Mouse (Mus musculus) skeletal muscle tissue, adult 2 months (tissue): ENCODE data around the gene Adh5.
A peak's percentile ranks its signal among the peaks of the same experiment; 100 is the strongest.

Experiments used
- DNase-seq: peaks from one replicate; pipeline ENCODE4 v3.0.0-alpha.2; 2012; ENCODE audit warnings: low read depth, low spot score

Gene Adh5

DNA sequence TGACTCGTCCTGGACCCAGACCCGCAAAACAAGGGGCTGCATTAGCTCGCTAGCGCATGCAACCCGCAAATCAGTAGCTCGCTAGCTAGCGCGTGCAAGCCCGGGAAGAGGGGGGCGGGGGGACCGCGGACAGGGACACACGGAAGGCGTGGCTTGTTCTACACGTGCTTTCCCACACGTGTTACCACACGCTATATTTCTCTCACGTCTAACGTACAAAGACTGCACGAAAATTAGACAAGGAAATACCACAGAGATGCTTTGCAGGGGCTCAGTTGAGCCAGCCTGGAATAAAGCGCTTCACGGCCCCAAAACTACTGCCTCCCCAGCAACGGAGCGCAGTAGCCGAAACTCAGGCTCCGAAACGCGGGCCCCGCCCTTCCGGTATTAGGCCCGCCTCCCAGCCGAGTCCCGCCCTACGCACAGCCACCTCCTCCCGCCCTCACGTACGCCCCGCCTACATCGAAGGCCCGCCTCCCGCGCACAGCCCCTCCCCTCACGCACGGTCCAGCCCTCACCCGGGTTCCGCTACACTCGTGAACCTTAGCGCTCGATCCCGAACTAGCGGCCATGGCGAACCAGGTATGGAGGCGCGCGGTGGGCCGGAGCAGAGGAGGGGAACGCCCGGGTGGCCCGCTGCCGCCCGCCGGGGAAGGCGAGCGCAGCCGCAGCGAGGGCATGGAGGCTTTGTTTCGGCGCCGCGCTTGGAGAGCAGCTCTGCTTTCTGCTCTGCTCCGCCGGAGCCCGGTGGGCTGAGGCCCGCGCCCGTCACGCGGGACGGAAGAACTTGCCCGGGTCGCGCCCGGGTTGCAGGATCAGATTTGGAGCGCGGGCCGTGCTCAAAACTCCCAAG, at the start of gene Adh5:
Gene Adh5, plus strand, starts transcription at position 482 of the 853 bp plus-strand sequence.
- peak; percentile 91 for DNase-seq

DNA sequence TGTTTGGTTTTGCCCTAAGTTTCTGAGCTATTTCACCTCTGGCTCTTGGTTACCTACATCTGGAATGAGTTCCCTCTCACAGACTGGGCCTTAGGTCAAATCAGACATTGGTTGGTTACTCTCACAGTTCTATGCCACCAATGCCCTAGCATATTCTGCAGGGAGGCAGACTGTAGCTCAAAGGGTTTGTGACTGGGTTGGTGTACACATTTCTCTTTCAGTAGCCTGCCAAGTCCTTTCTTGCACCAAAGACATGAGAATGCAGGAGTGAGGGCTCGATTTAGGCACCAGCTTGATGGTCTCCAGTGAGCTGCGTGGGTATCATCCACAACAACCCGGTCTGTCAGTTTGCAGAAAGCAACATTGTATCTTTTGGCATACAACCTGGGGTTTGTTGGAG, 38.0 kb upstream of the Adh5 start:
- DNase-seq, result no peak

DNA sequence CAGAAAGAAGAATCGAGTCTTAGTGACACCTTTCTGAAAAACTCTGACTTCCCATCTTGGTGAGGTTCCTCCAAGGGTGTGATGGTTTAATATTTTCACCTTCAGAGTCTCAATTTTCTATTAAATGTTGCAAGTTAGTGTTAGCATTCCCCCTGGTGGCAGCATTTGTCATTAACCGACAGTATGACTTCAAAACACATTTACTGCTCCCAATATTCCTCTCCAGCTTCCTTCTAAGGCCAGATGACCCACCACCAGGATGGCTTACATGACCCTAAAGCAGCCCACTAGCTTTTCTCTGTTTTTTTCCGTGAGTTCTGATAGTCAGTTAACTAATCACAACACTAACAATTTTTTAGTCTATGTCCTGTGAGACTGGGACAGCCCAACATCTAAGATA, 37.6 kb upstream of the Adh5 start:
- DNase-seq, result peak; percentile 12

DNA sequence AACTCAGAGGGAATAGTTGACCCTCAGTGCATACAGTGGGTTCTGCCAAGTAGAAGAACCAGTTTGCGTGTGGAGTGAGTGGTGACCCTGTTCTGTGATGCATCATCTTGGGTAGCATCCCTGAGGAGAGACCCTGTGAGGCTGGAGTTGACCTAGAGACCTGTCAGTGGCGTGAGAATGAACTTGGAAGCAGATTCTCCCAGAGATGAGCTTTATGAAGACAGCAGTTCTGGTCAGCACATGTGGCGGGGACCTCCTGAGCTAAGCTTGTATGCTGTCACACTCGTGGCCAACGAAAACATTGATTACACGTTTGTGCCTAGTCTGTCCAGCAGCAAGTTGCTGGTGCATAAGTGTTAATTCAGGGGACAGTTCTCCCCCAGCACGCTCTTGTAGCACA, 37.1 kb upstream of the Adh5 start:
- DNase-seq, result no peak

DNA sequence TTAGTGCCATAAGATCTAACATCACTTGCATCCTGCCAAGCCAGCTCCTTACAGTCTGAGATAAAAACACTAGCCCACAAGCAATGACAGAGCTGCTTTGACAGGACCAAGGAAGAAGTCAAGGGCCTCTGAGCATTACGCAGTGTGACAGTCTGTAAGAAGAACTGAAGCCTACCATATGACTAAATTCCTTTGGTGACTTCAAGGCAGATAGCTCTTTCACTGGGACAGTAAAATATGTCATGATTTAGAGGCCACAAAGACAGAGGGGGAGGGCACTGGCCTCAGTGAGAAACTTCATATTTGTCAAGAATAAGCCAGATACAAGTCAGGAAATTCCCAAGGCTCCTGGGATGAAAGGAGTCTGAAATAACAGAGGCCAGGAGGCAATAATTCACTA, 35.0 kb upstream of the Adh5 start:
- no peak for DNase-seq

DNA sequence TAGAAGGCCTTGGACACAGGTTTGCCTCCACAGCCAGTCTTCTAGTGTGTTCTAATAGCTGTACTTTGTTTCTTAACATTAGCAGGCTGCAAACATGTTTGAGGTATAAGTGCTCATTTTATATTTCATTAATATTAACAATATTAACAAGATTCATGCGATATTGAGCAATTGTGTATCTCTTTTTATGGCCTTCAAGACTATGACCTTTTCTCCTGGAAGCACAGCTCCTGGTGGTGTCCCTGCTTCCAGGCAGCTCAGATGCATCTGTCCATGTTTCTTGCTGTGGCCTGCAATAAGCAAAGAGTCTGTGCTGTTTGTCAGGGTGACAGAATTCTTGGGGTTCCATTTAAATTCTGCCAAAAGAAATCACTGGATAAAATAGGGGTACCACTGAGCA, 33.3 kb upstream of the Adh5 start:
- DNase-seq, result no peak

DNA sequence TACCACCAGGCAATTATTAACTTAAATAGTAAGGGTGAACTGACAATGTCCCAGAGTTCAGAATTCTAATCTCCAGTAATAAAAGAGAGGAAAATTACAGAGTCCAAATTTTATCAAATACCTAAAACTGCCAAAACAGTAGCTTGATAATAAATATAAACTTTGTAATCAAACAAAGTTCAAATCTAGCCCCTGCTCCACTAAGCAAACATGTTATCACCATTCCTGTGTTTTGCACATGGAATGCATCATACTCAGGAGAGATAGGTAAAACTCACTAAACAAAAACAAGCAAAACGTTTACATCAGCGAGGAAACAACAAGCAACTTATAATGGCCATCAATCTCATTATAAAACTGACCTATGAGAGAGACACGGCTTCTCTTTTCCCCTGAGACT, 32.7 kb upstream of the Adh5 start:
- no peak for DNase-seq

DNA sequence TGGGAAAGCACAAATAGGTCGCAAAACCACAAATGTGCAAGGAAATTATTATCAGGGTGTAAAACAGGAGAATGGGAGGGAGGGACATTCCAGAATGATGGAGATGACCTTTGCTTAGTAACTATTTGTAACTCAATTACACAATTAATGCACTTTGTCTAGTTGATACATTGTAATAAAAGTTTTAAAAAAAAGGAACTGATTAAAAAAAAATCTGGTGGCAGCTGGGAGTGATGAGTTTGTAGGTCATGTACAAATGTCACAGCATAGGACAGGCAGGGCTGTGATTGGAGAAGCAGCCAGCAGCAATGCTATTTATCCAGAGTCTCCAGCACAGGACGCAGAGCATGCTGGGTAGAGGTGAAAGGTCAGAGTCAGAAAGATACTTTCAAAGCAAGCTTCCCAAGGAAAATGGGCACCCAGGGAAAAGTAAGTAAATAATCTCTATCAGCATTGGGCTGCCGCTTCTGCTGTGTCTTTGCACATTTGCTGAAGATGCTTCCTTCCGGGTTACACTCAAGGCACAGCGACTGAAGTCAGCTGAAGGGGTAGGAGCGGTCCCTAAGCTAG, 27.7 kb upstream of the Adh5 start, which contains the start of gene Adh4:
Gene Adh4, plus strand, starts transcription at position 346 of the 570 bp plus-strand sequence.
- no peak for DNase-seq

DNA sequence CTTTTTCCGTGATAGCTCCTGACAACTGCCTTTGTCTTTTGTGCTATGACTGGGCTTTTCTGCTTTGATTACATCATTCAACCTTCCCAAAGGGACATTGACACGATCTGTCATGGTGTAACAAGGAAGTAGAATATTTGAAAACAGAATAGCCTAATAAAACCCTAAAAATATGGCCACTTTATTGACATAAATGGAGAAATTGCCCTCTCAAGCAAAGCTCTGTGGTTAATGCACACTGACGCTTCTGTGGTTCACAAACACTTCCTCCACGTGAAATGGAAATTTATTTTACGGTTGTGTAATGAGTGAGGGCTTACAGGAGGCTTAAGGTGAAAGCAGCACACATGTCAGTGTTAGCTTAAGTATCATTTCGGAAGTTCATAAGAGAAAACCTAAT, 23.5 kb upstream of the Adh5 start:
- no peak for DNase-seq

DNA sequence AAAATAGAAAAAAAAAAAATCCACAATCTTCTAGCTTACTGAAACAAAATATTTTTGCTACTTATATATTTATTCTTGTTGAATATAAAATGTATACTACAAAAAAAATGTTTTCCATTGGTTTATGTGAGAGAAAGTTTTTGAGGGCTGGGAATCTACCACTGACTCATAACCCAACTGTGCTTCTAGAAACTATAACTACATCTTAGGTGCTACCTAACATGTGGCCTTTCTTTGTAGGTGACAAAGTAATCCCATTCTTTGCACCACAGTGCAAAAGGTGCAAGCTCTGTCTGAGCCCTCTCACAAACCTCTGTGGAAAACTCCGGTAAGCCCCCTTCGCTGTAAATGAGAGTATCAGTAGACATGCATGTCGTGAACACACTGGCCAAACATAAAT, 22.5 kb upstream of the Adh5 start:
- DNase-seq, result no peak

DNA sequence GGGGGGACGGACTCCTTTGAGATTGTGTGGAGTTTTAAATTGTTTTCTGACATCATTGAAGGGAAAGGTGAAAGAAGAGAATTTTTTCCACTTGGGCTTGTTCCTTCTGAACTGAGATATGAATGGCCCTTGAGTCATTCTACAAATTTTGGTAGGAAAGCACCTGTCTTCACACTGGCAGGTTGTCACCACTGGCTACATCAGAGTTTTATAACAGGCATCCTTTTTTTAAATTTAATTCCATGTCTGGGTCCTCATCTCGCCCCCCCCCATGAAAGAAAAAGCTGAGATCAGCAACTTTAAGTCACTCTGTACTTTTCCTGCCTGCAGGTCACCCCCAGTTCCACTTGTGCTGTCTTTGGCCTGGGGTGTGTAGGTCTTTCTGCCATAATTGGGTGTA, 19.2 kb upstream of the Adh5 start:
- no peak for DNase-seq

DNA sequence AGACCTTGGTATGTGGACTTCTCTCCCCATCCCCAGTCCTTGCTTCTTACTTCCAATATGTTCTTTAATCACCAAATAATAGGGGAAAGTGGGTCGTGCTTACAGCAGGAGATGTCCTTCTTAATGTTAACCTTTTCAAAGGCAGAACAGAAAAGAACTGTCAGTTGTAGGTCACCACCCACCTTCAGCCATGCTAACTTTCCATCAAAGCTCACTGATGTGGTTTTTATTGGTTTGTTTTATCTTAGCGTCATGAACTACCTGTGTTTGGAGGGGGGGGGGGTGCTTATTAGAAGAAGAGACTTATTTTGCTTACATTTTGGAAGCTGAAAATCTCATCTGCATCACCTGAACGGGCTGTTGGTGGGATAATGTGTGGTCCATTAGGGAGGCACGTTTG, 18.6 kb upstream of the Adh5 start:
- no peak for DNase-seq

DNA sequence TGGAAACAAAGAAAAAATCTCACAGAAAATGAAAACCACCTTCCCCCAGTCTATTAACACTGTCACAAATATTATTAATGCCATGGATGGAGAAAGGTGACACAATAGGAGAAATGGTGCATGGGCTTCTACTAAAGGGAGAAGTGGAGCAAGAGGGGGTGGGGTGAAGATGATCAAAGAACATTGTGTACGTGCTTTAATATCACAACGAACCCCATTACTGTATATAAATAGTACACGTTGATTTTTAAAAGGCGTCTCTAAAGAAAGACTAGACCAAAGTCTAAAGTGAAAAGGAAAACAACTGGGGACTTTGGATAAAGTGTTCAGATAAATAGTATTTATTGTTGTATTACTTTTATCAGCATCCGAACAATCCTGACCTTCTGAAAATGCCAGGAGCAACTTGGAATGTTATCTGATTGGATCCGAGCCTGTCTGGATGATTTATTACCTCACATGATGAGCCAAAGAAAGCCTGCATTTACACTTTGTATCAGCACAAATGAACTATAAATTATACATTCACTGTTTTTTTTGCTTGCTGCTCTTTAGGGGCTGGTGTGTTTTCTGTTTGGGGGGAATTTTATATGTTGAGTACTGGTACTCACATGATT, 12.4 kb upstream of the Adh5 start:
- no peak for DNase-seq

DNA sequence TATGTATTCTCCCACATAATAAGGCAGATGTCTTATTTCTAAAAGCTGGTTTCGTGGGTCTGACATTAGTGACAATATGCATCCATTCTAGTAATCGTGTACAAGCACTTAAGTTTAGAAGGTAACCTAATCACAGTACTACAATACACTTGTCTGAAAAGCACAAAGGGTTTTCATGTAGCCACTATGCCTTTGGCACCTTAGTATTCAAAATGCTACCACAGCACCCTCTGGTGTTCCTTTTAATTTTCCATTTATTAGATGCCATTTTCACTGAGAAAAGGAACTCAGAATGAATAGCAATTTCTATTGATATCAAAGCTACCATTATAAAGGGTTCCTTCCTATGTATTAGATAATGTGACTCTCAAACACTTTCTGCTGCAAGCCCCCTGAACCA, 11.1 kb upstream of the Adh5 start:
- DNase-seq, result no peak

DNA sequence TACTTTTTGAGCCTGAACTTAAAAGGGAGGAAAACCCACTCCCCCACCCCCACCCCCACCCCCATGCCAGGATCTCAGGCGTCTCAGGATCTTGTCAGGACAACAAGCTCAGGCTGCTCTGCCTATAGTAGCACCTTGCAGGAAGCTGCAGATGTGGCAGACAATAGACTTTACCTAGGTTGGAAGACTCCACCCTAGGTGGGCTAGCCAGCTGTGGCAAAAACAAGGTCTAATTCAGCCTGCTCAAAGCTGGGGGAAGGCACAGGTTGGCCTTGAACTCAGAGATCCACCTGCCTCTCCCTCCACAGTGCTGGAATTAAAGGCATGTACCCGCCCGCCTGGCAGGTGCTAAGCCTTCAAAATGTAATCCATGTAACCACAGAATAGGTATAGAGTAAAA, 4.2 kb upstream of the Adh5 start:
- DNase-seq, result no peak

DNA sequence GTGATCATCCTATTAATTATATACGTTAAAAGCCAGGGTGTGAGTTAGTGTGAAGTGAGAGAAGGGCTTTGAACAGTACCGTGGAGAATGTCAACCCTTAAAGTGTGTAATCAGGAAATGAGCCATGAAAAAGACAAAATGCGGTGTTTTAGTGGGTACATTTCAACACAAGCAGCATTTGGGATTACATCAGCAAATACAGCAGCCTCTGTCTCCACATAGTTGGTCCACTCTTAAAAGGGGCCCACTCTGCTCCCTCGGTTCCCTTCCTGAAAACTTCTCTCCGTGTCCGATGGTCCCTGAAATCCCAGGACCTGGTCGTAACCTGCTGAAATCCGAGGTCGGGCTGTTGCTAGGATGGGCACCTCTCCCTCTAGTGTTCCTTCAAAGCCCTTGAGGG, 690 bp upstream of the Adh5 start:
- DNase-seq, result no peak

DNA sequence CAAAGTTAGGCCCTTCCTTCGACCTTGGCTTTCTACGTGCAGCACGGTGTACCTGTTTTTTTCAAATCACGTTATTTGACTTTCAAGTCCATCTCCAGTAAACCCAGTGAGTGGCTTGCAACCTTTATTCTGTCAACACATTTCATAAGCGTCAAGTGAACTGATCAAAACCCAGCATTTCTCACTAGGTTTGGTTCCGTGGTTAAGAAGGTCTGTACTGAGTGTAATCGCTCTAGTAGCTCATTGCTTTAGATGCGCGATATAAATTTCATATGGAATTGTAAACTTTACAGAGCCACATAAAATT, 525 bp downstream of the Adh5 start:
- DNase-seq, result no peak

DNA sequence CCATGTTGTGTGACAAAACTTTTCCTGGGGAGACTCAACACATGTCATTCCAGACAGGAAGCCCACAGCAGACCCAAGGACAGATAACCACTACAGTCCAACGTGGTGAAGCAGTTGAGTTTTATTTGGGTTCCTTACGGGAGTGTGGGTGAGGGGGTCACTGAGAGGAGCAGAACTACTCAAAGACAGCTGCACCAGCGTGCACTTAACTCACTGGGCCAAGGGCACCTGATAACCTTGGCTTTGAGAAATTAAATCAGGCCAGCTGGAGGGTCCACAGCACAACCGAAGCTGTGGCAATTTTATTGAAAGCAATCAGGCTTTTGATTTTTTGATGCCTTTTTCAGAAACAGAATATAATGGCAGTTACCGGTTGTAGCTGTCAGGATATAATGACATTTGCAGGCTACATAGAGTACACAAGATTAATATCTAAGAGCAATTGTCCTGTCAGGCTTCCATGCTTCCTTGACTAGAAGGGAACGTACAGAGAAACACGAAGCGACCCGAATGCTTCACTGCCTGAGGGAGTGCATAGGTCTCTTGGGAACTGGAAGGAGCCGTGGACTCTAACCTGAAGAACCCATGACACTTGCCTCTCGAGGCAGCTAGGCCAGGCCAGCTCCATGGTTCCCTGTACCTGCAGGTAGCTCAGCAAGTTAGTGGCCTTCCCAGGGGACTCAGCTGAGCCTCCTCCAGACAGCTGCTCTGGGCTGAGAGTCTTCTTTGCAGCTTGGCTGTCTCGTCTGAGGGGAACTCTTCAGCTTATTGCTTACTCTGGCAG, 5.4 kb downstream of the Adh5 start:
- DNase-seq, result no peak

DNA sequence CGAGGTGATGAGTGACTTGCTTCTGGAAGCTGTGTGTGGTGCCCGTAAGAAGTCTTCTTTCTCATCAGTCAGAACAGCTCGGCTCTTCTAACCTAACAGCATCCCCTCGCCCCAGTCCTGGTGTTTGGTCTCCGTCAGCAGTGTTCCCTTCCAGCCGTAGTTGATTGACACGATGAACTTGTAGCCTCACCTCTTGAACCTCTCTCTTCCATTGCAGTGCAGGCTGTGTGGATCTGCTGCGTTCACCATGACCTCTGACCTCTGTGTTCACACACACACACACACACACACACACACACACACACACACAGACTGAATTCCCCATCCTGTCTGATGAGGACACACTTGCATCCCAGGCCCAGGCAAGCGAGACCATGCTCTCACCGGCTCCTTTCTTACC, 9.3 kb downstream of the Adh5 start:
- no peak for DNase-seq

DNA sequence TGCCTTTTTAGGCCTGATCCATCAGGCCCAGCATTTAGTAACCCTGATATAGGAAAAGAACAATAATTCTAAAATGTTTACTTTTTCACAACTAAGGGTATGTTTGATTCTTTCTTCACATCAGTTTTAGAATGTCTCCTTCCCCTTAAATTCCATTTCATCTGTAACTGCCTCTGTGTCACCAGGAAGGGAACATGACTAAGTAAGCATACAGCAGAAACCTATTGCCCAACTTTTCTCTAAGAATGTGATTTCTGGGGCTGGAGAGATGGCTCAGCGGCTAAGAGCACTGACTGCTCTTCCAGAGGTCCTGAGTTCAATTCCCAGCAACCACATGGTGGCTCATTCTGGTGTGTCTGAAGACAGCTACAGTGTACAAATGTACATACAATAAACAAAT, 11.3 kb downstream of the Adh5 start:
- no peak for DNase-seq

DNA sequence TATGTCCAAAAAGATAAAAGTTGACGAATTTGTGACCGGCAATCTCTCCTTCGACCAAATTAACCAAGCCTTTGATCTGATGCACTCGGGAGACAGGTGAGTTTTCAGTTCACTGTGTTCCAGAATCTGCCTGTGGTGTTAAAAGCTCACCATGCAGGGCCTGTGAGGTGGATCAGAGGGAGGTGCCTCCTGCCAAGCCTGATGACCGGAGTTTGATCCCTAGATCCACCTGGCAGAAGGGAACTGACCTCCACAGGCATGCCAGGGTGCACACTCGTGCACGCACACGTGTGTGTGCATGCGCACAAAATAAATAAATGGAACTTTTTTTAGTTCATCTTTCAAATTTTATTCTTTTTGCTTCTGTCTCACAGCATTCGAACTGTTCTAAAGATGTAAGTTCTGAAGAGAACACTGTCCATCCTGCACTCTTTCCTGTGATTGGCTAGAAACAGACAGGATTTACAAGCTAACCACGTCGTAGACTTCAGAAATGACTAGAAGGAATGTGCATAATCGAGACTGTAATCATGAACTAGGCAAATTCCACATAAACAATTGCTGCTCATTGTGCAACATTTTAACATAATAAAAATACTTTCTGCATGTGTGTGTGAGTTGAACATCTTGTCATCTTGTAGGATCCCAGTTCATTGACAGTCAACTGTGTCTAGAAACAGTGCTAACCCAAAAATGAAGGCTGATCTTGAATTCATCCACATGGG, 12.0 kb downstream of the Adh5 start:
- no peak for DNase-seq

DNA sequence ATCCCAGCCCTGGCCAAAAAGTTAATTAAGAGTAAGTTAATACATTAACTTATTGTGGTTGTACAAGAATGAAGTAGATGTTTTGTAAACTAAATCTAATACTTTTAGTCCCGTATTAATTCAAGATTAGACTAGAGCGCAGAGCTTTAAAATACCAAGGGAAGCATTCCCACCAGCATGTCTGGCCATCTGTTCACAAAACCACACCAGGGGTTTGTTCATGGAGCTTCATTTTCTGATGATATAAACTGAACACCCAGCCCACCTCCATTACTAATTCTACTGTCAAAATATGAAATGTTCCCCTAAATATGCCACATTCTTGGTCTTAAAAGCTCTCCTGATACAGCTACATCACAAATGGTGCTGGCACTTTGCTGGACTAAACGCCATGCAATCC, 15.5 kb downstream of the Adh5 start:
- DNase-seq, result no peak
